Mouse (Mus musculus): Measurements from ENCODE around the gene Ppp1r12b.

- no peak for TF ChIP-seq POLR2A (IDR thresholded peaks at IDR 0.05; ENCODE audit: insufficient read length, low read depth)
- TF ChIP-seq CEBPB (IDR thresholded peaks at IDR 0.05; ENCODE audit: insufficient read depth, poor library complexity, severe bottlenecking): no peak
- no peak for TF ChIP-seq MAX (IDR thresholded peaks at IDR 0.05; ENCODE audit: low read depth)
- no peak for TF ChIP-seq USF1 (IDR thresholded peaks at IDR 0.05; ENCODE audit: low read depth)
- no peak for TF ChIP-seq E2F4 (IDR thresholded peaks at IDR 0.05; ENCODE audit: insufficient read depth)
These were observed 152.2 kb downstream of the Ppp1r12b start for GRCm38 (mm10) chr1:134803286-134804117.
